Mouse (Mus musculus): ENCODE data around the gene Cbr4.
A peak's percentile ranks its signal among the peaks of the same experiment; 100 is the strongest.

Cbr4 gene

DNA sequence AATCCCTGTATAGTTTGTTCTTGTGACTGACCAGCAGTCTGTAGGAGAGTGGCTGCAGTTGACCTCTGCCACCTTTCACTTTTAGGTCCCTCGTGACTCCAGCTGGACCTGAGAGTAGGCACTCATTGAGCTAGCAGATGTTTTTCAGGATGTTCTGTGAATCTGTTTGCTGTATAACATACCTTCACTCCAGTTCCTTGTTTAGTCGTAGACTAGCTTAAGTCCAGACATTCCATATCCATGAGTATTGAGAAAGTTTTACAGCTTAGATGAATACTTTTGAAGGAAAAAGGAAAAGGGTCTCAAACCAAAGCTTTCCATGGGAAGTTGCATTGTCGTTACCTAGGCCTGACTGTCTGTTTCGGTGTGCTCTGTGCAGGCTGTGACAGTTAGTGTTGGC lies 9.6 kb downstream of the Cbr4 start:
- no peak for DNase-seq

GRCm38 (mm10) chr8:61499035-61499434 lies 11.5 kb downstream of the Cbr4 start:
- DNase-seq, result no peak

DNA sequence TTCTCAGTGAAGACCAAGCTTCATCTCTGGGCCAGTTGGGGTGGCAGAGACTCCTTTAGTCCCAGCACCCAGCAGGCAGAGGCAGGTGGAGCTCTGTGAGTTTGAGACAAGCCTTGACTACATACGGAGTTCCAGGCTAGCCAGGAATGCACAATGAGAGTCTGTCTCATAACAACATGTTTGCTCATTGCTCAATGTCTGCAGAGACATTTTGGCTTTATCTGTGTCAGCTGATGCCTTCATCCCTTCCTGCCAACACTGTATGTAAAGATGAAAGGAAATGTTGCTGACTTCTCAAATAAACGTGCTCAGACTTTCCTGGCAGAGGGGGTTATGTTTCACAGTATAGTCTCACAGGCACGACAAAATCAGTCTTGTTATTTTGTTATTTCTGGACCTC lies 13.4 kb downstream of the Cbr4 start:
- DNase-seq, result no peak

- no peak for DNase-seq
Observed at GRCm38 (mm10) chr8:61502277-61502676, 14.7 kb downstream of the Cbr4 start.

GRCm38 (mm10) chr8:61515110-61515930 lies 27.8 kb downstream of the Cbr4 start:
- DNase-seq, result no peak

- DNase-seq, result peak; percentile 57
Observed at GRCm38 (mm10) chr8:61515931-61516744, 28.6 kb downstream of the Cbr4 start.

- DNase-seq, result no peak
Observed at GRCm38 (mm10) chr8:61516745-61517501, 29.4 kb downstream of the Cbr4 start.

- DNase-seq, result no peak
Observed at GRCm38 (mm10) chr8:61517502-61518185, 30.1 kb downstream of the Cbr4 start.

DNA sequence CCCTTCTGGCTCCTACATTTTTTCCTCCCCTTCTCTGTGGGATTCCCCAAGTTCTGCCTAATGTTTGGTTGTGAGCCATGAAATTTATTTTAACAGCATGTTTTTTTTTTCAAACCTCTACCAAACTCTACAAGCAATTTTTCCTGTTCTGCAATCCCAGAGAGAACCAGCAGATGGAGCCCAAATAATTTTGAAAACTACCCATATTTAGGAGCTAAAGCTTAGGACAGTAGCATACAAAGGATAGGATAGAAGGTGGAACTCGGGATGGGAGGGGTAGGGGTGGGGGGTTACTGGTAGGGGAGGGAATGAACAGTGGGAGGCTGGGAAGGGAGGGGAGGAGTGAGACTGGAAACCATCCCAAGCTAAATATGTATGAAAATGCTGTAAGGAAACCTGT lies 34.6 kb downstream of the Cbr4 start:
- no peak for DNase-seq

DNA sequence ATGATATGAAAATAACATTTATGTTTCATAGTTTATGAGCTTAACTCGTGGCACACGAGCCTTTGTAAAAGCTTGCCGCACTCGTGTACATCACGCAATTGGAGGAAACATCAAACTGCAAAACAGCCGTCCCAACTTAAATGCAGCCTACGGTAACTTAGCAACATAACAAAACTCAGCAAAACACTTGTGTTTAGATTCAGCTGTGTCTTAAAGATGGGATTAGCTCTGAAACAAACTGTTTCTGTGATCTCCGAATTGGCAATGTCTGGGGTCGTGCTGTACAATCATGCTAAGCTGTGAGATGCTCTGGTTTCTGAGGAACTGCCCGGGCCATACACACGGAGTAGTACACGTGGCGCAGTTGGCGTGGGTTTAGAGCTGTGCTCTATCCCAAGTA lies 39.5 kb downstream of the Cbr4 start:
- no peak for DNase-seq

DNA sequence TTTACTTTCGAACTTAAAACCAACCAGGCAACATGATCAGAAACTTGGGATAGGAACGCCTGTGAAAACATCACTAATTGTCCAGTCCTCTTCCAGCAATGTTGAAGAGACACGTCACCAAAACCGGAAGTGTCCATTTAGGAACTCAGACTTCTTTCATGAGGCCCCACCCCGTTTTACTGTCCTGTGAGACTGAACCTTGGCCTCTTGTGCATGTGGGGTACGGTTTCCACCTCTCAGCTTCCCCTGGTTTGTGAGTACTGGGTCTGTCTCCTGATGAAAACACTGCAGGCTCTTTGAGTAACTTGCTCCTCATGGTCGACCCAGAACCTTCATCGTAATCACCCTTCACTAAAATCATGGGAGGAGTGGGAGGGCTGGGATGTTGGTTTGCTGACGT lies 40.7 kb downstream of the Cbr4 start:
- no peak for DNase-seq

- DNase-seq, result no peak
Observed at GRCm38 (mm10) chr8:61528642-61529041, 41.1 kb downstream of the Cbr4 start.

DNA sequence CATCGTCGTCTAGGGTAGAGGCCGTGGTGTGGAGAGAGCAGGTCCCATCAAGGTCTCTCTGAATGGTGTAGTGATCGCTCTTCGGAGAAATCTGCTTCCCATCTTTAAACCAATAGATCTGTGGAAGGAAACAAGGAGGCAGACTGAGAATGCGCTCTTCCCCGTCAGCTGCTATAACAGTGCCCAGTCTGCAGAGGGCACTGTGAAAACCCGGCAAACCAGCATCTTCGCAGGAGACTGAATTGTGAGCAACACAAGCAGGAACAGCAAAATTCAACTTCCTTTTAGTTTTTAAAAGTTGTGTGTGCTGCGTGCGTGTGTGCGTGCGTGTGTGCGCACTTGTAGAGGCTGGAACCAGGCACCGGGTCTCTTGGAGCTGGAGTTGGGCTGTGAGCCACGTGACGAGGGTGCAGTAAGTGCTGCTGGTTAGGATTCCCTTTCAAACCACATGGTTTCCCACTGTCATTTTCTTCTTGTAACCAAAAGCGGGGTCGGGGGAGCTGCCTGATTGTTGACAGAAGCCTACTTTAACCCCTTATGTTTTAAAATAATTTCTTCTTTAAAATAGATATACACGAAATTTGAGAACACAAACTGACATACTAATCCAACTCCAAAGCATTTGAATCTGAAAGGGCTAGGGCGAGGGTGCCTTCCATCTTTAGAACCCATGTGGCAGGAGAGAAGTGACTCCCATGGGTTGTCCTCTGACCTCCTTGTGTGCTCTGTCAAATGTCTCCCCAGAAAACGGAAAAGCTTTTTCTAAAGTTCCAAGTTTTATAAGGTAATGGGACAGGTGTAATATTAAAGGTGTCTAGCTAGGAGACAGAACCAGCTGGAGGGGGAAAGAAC lies 44.6 kb downstream of the Cbr4 start:
- no peak for DNase-seq

DNA sequence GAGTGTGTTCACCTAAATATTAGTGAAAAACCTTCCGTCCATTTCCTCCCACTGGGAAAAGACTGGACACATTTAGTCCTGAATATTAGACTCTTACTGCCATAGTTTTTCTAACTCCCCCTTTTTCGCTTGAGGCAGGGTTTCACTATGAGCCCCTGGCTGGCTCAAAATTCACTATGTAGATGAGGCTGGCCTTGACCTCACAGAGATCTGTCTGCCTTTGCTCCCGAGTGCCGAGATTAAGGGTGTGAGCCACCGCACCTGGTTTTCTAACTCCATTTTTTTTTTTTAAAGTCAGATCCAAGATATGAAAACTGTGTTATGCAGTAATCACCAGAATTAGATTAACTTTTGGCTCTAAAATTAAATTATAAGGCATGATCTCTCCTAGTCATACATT lies 45.3 kb downstream of the Cbr4 start:
- DNase-seq, result no peak

GRCm38 (mm10) chr8:61533356-61533926 lies 45.9 kb downstream of the Cbr4 start:
- peak; percentile 59 for DNase-seq

GRCm38 (mm10) chr8:61535472-61535871 lies 47.9 kb downstream of the Cbr4 start:
- no peak for DNase-seq

- no peak for DNase-seq
Observed at GRCm38 (mm10) chr8:61537471-61537870, 49.9 kb downstream of the Cbr4 start.

DNA sequence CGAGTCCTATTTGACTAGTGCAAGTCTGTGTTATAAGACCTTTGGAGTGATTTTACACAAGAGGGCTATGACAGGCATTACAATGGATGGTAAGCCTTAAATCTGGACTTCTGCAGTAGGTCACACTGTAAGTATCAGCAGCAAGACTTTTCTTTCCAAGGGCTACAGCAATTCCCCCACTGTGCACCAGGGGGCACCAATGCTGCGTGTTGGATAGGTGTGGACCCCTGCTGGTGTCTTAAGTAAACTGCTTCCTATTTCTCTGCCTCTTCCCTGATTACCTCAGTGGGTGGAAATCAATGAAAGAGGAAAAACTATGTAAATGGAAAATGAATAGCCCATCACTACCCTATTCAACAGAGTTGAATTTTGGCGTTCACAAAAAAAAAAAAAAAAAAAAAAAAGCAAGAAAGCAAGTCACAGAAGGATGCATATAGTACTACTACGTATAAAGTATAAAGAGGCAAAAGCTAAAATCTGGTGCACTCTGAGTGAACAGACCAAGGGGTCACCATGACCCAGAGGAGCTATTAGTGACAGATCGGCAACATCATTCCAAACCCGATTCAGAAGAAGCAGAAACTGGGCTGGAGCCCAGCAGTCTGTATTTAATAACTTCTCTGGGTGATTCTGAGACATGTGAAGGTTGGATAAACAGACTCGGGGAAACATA lies 52.4 kb downstream of the Cbr4 start:
- DNase-seq, result peak; percentile 72

DNA sequence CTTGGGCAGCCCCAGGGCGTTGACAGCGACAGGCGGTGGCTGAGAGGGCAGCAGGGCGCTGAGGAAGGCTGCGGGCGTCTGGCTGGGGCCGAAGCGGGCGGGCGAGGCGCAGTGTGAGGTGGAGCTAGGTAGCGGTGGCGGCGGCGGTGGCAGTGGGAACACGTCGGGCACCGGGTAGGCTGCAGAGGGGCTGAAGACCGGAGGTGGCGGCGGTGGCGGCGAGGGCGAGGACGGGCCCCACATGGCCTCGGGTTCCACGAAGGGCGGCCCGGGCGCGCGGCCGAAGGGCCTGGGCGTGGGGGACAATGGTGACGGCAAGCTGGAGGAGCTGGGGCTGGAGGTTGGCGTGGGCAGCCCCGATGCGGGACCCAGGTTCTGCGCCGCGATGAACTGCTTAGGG lies 62.1 kb downstream of the Cbr4 start:
- DNase-seq, result no peak

DNA sequence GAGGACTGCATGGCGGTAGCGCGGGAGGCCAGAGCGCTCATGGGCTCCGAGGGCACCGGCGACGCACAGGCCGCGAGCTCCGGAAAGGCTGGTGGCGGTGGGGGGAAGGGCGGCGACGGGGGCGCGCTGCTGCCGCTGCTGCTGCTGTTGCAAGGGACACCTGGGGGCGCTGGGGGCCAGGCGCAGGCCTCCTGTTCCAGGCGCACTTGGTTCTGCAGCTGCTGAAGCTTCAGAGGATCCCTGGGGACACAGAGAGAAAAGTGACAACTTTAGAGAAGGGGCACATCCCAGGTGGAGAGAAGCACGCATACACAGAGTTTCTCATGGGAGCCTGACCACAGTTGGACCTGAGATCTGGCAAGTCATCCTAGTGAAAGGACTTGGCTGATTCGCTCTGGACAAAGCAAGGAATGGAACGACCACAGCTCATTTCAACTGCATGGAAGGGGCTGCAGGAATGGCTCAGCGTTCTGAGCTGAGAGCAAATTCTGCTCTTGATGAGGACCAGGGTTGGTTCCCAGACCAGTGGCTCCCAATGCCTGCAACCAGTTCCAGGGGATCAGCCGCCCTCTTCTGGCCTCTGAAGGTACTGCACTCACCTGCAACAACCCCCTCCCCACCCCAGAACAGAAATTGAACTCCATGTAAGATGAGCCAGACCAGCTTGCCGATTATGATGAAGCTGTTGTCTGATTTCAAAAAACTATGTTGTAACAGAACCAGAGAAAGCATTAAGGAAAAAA lies 62.6 kb downstream of the Cbr4 start:
- DNase-seq, result no peak

Data from kidney, adult 11 months (tissue).